13 mouse cellular contexts compared by ENCODE assay signal in the genomic region with DNA sequence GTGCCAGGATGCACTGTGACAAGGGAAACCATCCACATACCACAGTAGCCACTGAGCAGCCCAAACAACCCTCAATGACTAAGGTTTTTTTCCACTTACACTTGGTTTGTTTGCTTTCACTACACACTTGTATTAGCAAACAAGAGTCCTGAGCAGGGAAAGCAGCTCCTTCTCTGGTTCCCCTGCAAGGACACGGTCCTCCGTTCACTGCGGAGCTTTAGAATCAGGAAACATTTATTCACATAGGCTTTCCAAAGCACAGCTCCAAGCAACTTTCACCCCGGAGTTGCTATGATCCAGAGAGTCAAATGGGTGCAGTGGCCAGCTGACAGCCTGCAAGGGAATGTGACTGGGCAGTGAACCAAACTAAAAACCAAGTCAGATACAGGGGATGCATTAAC.
A peak's percentile ranks its signal among the peaks of the same experiment; 100 is the strongest.
DNase-seq lines count a peak whose midpoint lies in the region; ATAC-seq and TF ChIP-seq lines count a peak whose summit lies in the region.
"Had no signal": no experiment of that assay in that cellular context is flagged by ENCODE, and none has a peak within 500 bp of the region (broad histone marks: within the 10 kb centered on the region; RNA-seq: fewer than 3 reads in every experiment).

No protein-coding gene starts in this region.

- no peaks in the 10 kb centered on the region for H3K9me3 ChIP-seq in heart, postnatal 0 days (replicated peaks; ENCODE audit: control insufficient read depth, low read length)
- H3K9me3 ChIP-seq in lung, embryonic 14.5 days (ENCODE audit: low read depth, low read length) = no peaks in the 10 kb centered on the region
- H3K9me3 ChIP-seq in midbrain, embryonic 16.5 days (replicated peaks; ENCODE audit: control insufficient read depth, low read length, poor library complexity, severe bottlenecking) = no peaks in the 10 kb centered on the region
- H3K9me3 ChIP-seq: limb, embryonic 12.5 days had no signal

- H3K4me1 ChIP-seq in heart, postnatal 0 days (ENCODE audit: control insufficient read depth, insufficient read depth) = peaks cover 16% of the 10 kb centered on the region
- H3K4me1 ChIP-seq in lung, embryonic 14.5 days (ENCODE audit: insufficient read depth) = no peaks in the 10 kb centered on the region
- no peaks in the 10 kb centered on the region for H3K4me1 ChIP-seq in midbrain, embryonic 16.5 days (ENCODE audit: control insufficient read depth, insufficient read depth, low read length)

- H3K27ac ChIP-seq in heart, postnatal 0 days (ENCODE audit: low read depth) = 0 out of 2 replicates have a peak overlapping the region, but pooled peaks have one; percentile 3
- no peak overlapping the region for H3K27ac ChIP-seq in lung, embryonic 14.5 days (ENCODE audit: low read depth)
- H3K27ac ChIP-seq in midbrain, embryonic 16.5 days (ENCODE audit: low read length) = no peak overlapping the region
- H3K27ac ChIP-seq: limb, embryonic 12.5 days; macrophage had no signal

- no peak overlapping the region for H3K4me3 ChIP-seq in heart, postnatal 0 days (ENCODE audit: low read depth, low read length)
- no peak overlapping the region for H3K4me3 ChIP-seq in lung, embryonic 14.5 days (ENCODE audit: low read depth, low read length)
- H3K4me3 ChIP-seq in midbrain, embryonic 16.5 days (ENCODE audit: low read depth, low read length) = no peak overlapping the region
- H3K4me3 ChIP-seq: limb, embryonic 12.5 days had no signal

- TF ChIP-seq CTCF in heart, postnatal 0 days (IDR thresholded peaks at IDR 0.05; ENCODE audit: low read depth) = no peak
- TF ChIP-seq CTCF in lung, embryonic 14.5 days (IDR thresholded peaks at IDR 0.05; ENCODE audit: low read depth) = no peak

- WGBS in heart, postnatal 0 days = 47% methylated on average over 4 of the region's 4 CpGs
- WGBS in lung, embryonic 14.5 days = 34% methylated on average over 4 of the region's 4 CpGs
- 79% methylated on average over 4 of the region's 4 CpGs for WGBS in midbrain, embryonic 16.5 days

- H3K27me3 ChIP-seq in heart, postnatal 0 days (ENCODE audit: control insufficient read depth, insufficient read depth, low read length) = no peaks in the 10 kb centered on the region
- no peaks in the 10 kb centered on the region for H3K27me3 ChIP-seq in lung, embryonic 14.5 days (ENCODE audit: insufficient read depth, low read length)
- H3K27me3 ChIP-seq in midbrain, embryonic 16.5 days (ENCODE audit: control insufficient read depth, insufficient read depth, low read depth, low read length) = no peaks in the 10 kb centered on the region
- H3K27me3 ChIP-seq: limb, embryonic 12.5 days had no signal

- ATAC-seq in heart, postnatal 0 days (ENCODE audit: insufficient read depth, low read depth) = no peak
- ATAC-seq in lung, embryonic 14.5 days (ENCODE audit: insufficient read depth) = 0 out of 2 replicates have a peak, but pooled peaks have one; percentile 35
- no peak for ATAC-seq in midbrain, embryonic 16.5 days
- ATAC-seq: forebrain, postnatal 0 days; intestine, embryonic 16.5 days had no signal

- peak; percentile 61 for DNase-seq in heart, postnatal 0 days (ENCODE audit: low spot score)
- DNase-seq in heart, adult 8-10 months (ENCODE audit: low spot score) = no peak
- DNase-seq in thymus, postnatal 4 days = peak; percentile 25
- DNase-seq in thymus, postnatal 25 days = no peak
- peak; percentile 39 for DNase-seq in lung, embryonic 14.5 days
- DNase-seq in urinary bladder, postnatal 10 days (ENCODE audit: low spot score) = no peak
- no peak for DNase-seq in urinary bladder, postnatal 36 days (ENCODE audit: low spot score in 2 of 2)
- DNase-seq: adrenal gland, postnatal 10 days; forebrain, postnatal 0 days had no signal

- H3K4me2 ChIP-seq in heart, postnatal 0 days (ENCODE audit: low read depth, low read length) = no peak overlapping the region
- H3K4me2 ChIP-seq in lung, embryonic 14.5 days = no peak overlapping the region
- H3K4me2 ChIP-seq in midbrain, embryonic 16.5 days (ENCODE audit: low read length) = no peak overlapping the region
- H3K4me2 ChIP-seq: limb, embryonic 12.5 days had no signal

- H3K36me3 ChIP-seq in heart, postnatal 0 days (replicated peaks; ENCODE audit: control insufficient read depth, insufficient read depth, low read length) = no peaks in the 10 kb centered on the region
- H3K36me3 ChIP-seq in lung, embryonic 14.5 days (ENCODE audit: insufficient read depth) = no peaks in the 10 kb centered on the region
- no peaks in the 10 kb centered on the region for H3K36me3 ChIP-seq in midbrain, embryonic 16.5 days (ENCODE audit: control insufficient read depth, insufficient read depth, low read length)
- H3K36me3 ChIP-seq: limb, embryonic 12.5 days had no signal

- TF ChIP-seq EP300 in heart, postnatal 0 days (IDR thresholded peaks at IDR 0.05; ENCODE audit: low read depth) = no peak

- H3K9ac ChIP-seq in heart, postnatal 0 days (replicated peaks; ENCODE audit: low read depth, low read length) = no peak overlapping the region
- H3K9ac ChIP-seq in lung, embryonic 14.5 days = no peak overlapping the region
- H3K9ac ChIP-seq in midbrain, embryonic 16.5 days (ENCODE audit: low read depth, low read length) = no peak overlapping the region
- H3K9ac ChIP-seq: forebrain, postnatal 0 days; limb, embryonic 12.5 days had no signal

Comparison
In these comparisons a context has a peak if more than half of its experiments do, and no peak if none do; other contexts are left out.
1. DNase-seq: peak in heart, postnatal 0 days (single experiment), thymus, postnatal 4 days (single experiment) and lung, embryonic 14.5 days (single experiment); none in heart, adult 8-10 months (single experiment), thymus, postnatal 25 days (single experiment), urinary bladder, postnatal 10 days (single experiment) and urinary bladder, postnatal 36 days (0 of 2).